Mouse (Mus musculus) forebrain, embryonic 15.5 days (tissue): ENCODE measurements at regions not wholly inside any gene's neighbourhood (a gene's known extent, or its start where the extent isn't known, plus 50 kb on each side); places are given as distances from the start of the nearest gene placed in this dataset.
"Not testable (repeated sequence)": the region's sequence is repeated elsewhere in the genome, so short reads cannot be mapped to it uniquely, and the experiment has no call there.

Experiments
- ATAC-seq: fragments of 200-750 bp; cut with Nextera tagmentation; replicated peaks from 2 replicates; pipeline ENCODE4 v1.8.0; 2017; ENCODE audit warnings: mild to moderate bottlenecking, moderate TSS enrichment, moderate library complexity
- H3K27ac ChIP-seq: fragments of 300-500 bp; sonication (generic); replicated peaks from 2 replicates; pipeline ENCODE4 v1.5.1; 2015; ENCODE audit warnings: mild to moderate bottlenecking, inconsistent platforms
- H3K27me3 ChIP-seq: fragments of 300-500 bp; sonication (generic); 2 replicates; pipeline ENCODE4 v1.6.1; 2015; ENCODE audit warnings: inconsistent platforms
- H3K36me3 ChIP-seq: fragments of 300-500 bp; sonication (generic); 2 replicates; pipeline ENCODE4 v1.6.1; 2015; ENCODE audit warnings: mild to moderate bottlenecking, inconsistent platforms
- H3K4me1 ChIP-seq: fragments of 300-500 bp; sonication (generic); 2 replicates; pipeline ENCODE4 v1.6.1; 2015; ENCODE audit warnings: inconsistent platforms
- H3K4me2 ChIP-seq: fragments of 300-500 bp; sonication (generic); replicated peaks from 2 replicates; pipeline ENCODE4 v1.6.1; 2015; ENCODE audit warnings: mild to moderate bottlenecking, inconsistent platforms
- H3K4me3 ChIP-seq: fragments of 300-500 bp; sonication (generic); 2 replicates; pipeline ENCODE4 v1.5.1; 2015; ENCODE audit warnings: mild to moderate bottlenecking, inconsistent platforms
- H3K9ac ChIP-seq: fragments of 300-500 bp; sonication (generic); replicated peaks from 2 replicates; pipeline ENCODE4 v1.6.1; 2015; ENCODE audit warnings: mild to moderate bottlenecking, inconsistent platforms
- H3K9me3 ChIP-seq: fragments of 300-500 bp; sonication (generic); 2 replicates; pipeline ENCODE4 v1.6.1; 2016; ENCODE audit warnings: inconsistent platforms
- WGBS: fragments of 180-500 bp; shearing (Covaris S2); methylation state at CpG from one replicate; pipeline ENCODE4 v1.1.7; 2015; ENCODE audit warnings: mixed read lengths; 5-methylcytosine and 5-hydroxymethylcytosine counted together

DNA sequence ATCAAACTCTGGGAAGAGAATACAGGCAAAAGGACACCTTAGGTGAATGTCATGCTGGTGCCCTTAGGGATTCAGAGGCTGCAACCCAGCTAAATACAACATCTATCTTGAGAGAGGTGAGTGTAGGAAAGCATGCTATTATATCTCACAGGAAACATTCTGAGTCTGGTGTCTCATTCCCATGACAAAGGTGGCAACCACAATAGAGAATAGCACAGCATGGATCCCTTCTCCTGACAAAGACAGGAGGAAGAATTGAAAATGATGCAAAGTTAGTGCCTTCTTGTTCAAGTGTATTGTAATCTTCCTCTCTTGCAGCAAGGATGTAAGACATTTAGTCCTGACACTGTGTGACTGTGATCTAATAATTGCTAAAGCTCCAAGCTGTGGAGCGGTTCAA is 532.8 kb downstream of the Tfec start:
- Histone ChIP-seq H3K4me2 (no peak overlapping the region), H3K4me1 (no peaks in the 10 kb centered on the region), H3K27me3 (no peaks in the 10 kb centered on the region), H3K9ac (no peak overlapping the region), H3K4me3 (no peak overlapping the region), H3K36me3 (no peaks in the 10 kb centered on the region), H3K27ac (no peak overlapping the region), H3K9me3 (no peaks in the 10 kb centered on the region)
- no peak for ATAC-seq
- 74% methylated on average over 1 of the region's 1 CpGs for whole genome bisulfite sequencing

DNA sequence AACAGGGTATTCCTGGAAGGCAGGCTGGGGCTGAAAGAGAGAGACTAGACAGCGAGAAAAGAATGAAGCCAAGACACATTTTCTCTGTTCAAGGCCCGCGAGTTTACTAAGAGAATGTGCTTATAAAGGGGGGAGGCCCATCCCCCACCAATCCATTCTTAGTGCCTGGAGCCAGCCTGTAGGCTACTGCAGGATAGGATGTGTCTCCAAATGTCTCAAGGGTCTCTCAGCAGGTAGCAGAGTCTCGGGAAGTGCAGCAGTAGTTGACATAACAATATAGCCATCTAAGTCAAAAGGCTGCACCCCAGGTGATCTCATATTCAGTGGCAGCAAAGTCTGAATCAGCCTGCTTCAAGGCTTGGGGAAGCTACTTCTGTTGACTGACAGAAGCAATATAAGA is 536.2 kb downstream of the Tfec start:
- H3K4me1 ChIP-seq = 0 out of 2 replicates have a peak, but pooled peaks cover 5% of the 10 kb centered on the region
- H3K9ac ChIP-seq = no peak overlapping the region
- no peak overlapping the region for H3K27ac ChIP-seq
- H3K27me3 ChIP-seq = no peaks in the 10 kb centered on the region
- H3K9me3 ChIP-seq = no peaks in the 10 kb centered on the region
- no peak overlapping the region for H3K4me3 ChIP-seq
- no peak overlapping the region for H3K4me2 ChIP-seq
- H3K36me3 ChIP-seq = no peaks in the 10 kb centered on the region
- no peak for ATAC-seq
- 66% methylated on average over 4 of the region's 4 CpGs for WGBS

DNA sequence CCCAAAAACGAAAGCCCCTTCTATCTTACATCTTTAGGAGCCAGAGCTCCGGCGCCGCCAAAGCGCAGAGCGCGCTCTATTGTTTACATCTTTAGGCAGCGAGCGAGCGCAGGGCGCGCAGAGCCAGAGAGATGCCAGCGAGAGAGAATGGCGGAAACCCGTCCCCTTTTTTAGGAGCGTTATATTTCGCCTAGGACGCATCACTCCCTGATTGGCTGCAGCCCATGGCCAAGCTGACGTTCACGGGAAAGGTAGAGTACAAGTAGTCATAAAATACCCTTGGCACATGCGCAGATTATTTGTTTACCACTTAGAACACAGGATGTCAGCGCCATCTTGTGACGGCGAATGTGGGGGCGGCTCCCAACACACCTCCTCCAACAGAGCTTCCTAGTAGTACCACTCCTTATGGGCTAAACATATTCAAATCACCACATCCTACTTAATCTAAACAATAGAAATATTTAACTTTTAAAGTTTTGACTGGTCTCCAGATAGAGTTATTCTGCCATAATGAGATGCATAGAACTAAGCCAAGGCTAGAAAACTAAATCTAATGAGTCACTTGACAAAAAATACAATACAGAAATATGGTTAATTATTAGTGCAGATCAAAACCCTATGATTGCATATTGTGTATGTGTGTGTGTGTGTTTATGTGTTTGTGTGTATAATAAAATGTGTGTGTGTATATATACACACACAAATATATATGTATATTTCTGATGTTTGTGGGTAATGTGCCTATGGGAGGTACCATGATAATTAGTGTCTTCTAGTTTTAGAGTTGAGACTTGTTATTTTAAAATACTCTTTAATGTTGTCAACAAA is 538.1 kb downstream of the Tfec start:
- not testable (repeated sequence) for H3K9me3 ChIP-seq, H3K9ac ChIP-seq, H3K27ac ChIP-seq, H3K4me2 ChIP-seq, H3K27me3 ChIP-seq, H3K4me1 ChIP-seq, H3K36me3 ChIP-seq
- peak; percentile 91 for ATAC-seq
- peak overlapping the region; percentile 32 for H3K4me3 ChIP-seq
- whole genome bisulfite sequencing = 53% methylated on average over 25 of the region's 25 CpGs

GRCm38 (mm10) chr6:16359464-16359863 is 538.8 kb downstream of the Tfec start:
- H3K9me3 ChIP-seq = no peaks in the 10 kb centered on the region
- ATAC-seq = peak; percentile 72
- H3K4me1 ChIP-seq = 0 out of 2 replicates have a peak, but pooled peaks cover 5% of the 10 kb centered on the region
- no peaks in the 10 kb centered on the region for H3K36me3 ChIP-seq
- no peak overlapping the region for H3K27ac ChIP-seq
- peak overlapping the region; percentile 32 for H3K4me3 ChIP-seq
- H3K27me3 ChIP-seq = no peaks in the 10 kb centered on the region
- no peak overlapping the region for H3K9ac ChIP-seq
- WGBS = 46% methylated on average over 6 of the region's 7 CpGs
- peak overlapping the region; percentile 38 for H3K4me2 ChIP-seq

DNA sequence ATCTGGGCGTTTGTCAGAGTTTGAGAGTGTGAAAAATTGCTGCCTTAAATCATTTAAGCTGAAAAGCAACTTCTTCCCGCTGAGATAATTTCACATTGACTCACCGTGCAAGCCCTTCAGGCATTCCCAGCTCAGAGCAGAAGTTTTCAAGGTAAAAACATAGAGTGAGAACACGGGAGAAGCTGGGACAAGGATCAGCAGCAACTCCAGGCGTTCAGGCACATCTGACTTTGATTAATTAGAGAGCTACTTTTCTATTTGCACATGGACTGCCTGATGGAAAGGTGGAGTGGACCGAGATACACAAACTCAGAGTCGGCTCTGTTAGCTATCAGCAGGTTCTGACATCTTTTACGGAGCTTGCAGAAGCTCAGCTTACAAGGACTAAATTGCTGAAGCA is 564.6 kb downstream of the Tfec start:
- Histone ChIP-seq H3K4me3 (no peak overlapping the region), H3K27ac (no peak overlapping the region), H3K9ac (no peak overlapping the region), H3K9me3 (no peaks in the 10 kb centered on the region), H3K36me3 (no peaks in the 10 kb centered on the region), H3K27me3 (no peaks in the 10 kb centered on the region), H3K4me2 (no peak overlapping the region), H3K4me1 (no peaks in the 10 kb centered on the region)
- WGBS = 65% methylated on average over 8 of the region's 8 CpGs
- no peak for ATAC-seq

DNA sequence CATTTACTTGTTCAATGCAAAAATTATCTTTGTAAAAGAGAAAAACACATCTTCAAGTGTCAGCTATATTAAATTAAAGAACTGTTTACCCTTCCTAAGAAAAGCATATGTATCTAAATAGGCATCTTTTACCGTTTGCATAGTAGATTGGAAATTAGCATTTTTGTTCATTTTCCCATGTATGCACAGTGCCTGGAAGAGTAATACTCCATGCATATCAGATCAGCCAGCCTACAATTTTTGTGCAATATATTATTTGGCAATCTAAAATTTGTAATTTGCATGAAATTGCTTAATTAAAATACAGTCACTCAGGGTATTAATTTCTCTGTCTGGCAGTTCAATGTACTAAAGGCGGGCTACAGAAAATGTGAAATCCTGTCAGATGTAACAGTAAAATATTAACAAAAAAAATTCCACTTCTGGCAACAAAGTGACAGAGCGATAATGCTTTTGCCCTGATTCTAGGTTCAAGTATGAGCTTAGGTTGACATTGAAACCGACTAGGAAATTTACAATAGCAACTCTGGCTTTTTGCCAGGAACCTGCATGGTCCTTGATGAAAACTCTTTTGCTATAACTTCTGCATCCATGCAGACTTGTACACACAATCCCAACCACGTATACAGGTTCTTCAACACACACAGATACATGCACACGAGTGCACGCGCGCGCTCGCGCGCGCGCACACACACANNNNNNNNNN is 583.8 kb downstream of the Tfec start:
- H3K9ac ChIP-seq = no peak overlapping the region
- peak overlapping the region; percentile 38 for H3K27ac ChIP-seq
- H3K27me3 ChIP-seq = no peaks in the 10 kb centered on the region
- 67% methylated on average over 15 of the region's 15 CpGs for WGBS
- H3K4me3 ChIP-seq = no peak overlapping the region
- peaks cover 33% of the 10 kb centered on the region for H3K4me1 ChIP-seq
- no peaks in the 10 kb centered on the region for H3K36me3 ChIP-seq
- ATAC-seq = peak; percentile 59
- H3K9me3 ChIP-seq = no peaks in the 10 kb centered on the region
- H3K4me2 ChIP-seq = no peak overlapping the region

DNA sequence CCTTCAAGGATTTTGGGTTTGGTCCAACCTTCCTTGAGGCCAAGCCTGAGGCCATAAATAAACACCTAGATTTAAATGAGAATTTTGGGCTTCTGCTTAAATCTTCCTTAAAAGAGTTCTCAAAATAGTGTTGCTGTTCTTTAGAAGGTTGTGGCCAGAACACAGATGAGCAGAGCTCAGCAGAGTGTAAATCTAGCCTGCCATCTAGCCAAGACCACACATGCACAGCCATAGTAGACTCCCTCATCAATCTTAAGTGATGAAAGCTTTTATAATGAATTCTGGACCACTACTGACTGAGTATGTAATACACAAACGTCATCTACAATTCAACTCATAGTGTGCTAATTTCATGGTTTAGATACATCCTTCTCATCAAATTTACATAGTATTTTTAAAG is 585.3 kb downstream of the Tfec start:
- WGBS = 30% methylated on average over 1 of the region's 1 CpGs
- H3K4me1 ChIP-seq = peaks cover 29% of the 10 kb centered on the region

DNA sequence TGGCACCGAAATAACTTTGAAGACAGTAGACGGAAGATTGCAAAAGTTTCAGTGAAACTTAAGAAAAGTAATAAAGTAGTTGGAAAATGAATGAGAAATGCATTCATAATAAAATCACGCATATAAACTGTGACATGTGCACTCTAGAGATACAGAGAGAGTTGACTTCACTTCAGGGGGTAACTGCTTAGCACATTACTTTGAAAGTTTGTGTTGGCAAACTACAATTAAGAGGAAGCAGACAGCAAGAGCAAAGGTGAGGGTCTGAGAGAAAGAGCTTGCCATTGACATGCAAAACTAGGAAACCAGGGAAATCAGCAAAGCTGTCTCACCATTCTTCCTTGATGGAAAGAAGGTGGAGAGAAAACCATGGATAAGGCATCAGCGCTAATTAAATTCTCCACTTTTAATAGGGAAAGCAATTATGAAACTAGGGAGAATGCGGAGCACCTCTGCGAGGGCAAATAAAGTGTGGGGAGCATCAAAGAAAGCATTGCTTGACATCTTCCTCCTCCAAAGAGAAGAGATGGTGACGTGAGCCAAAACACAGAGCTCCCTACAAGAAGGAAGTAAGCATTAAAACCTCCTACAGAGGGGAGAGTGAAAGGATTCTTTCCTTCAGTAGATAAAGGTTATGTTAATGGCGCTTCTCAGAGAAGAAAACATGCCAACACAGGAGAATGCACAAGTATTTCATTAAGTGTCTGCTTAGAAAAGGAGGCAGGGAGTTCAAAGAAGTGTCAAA is 563.0 kb downstream of the Mdfic start:
- Histone ChIP-seq H3K4me3 (no peak overlapping the region), H3K36me3 (no peaks in the 10 kb centered on the region), H3K27ac (no peak overlapping the region), H3K4me1 (no peaks in the 10 kb centered on the region), H3K27me3 (no peaks in the 10 kb centered on the region), H3K9me3 (no peaks in the 10 kb centered on the region), H3K4me2 (no peak overlapping the region), H3K9ac (no peak overlapping the region)
- no peak for ATAC-seq
- 32% methylated on average over 8 of the region's 8 CpGs for WGBS

More for the DNA sequence above, 585.3 kb downstream of the Tfec start:
- ATAC-seq = no peak
- Histone ChIP-seq H3K9me3 (no peaks in the 10 kb centered on the region), H3K27me3 (no peaks in the 10 kb centered on the region), H3K9ac (no peak overlapping the region), H3K27ac (no peak overlapping the region), H3K4me2 (no peak overlapping the region), H3K4me3 (no peak overlapping the region), H3K36me3 (no peaks in the 10 kb centered on the region)

DNA sequence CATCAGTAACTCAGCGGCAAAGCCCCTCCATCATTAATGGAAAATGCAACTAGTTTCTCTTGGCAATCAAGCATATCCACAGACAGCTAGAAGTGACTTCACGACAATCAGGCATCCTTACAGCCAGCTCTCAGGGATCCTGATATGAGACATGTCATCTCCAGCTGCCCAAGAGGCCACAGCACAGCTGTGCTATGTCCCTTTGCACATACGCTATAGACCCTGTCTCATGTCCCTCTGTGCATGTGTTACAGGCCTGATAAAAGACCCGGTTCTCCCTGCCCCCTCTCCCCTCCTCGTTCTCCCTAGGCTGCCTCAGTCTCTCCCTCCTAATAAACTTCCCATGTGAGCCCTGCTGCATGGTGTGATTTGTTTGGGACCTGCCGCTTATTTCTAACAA is 561.5 kb downstream of the Mdfic start:
- H3K9me3 ChIP-seq = no peaks in the 10 kb centered on the region

More for the DNA sequence above, 561.5 kb downstream of the Mdfic start:
- ATAC-seq = no peak
- Histone ChIP-seq H3K36me3 (no peaks in the 10 kb centered on the region), H3K27ac (no peak overlapping the region), H3K4me3 (no peak overlapping the region), H3K27me3 (no peaks in the 10 kb centered on the region), H3K9ac (no peak overlapping the region), H3K4me1 (no peaks in the 10 kb centered on the region), H3K4me2 (no peak overlapping the region)
- 94% methylated on average over 6 of the region's 6 CpGs for WGBS
